Mouse (Mus musculus) lung, adult 2 months (tissue): ENCODE data around the gene Fbxw11.

ENCODE experiments used
- CTCF ChIP-seq: fragments of 200-500 bp; IDR thresholded peaks from 2 replicates; pipeline ENCODE4 v1.5.1; 2011; ENCODE audit warnings: mild to moderate bottlenecking, low read length, control low read depth; ENCODE audit not compliant: insufficient read depth
- POLR2A ChIP-seq: fragments of 200-500 bp; IDR thresholded peaks from 2 replicates; pipeline ENCODE4 v1.6.1; 2011; ENCODE audit warnings: low read depth, mild to moderate bottlenecking, control low read depth, low read length, borderline replicate concordance; ENCODE audit errors: extremely low read depth

- TF ChIP-seq CTCF = no peak
- TF ChIP-seq POLR2A = no peak
These were observed 9.0 kb upstream of the Fbxw11 start for GRCm38 (mm10) chr11:32633542-32633941.
